In the genomic region with DNA sequence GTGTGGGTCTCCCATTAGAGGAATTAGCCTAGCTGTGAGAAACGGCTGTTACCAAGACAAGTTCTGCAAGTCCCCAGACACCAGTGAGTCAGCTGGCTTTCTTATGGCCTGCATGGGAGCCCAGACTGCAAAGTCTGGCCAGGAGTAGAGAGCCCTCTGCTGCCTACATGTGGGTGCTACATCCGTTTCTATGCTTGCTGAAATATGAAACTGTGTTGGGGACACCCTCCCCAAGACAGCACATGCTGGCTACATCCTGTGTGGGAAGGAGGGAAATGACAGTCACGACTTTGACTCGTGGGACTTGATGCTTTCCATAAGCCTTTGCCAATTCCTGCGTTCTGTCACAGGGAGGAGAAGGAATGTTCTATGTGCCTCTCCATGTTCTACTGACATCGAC, we compare ENCODE assay signal across 9 mouse cellular contexts. TPM values are rescaled to one million over a fixed set of nuclear protein-coding genes. Genes with fewer than 3 reads are reported as not detected.
DNase-seq lines count a peak whose midpoint lies in the region; TF ChIP-seq lines count a peak whose summit lies in the region.
"Had no signal": no experiment of that assay in that cellular context is flagged by ENCODE, and none has a peak within 500 bp of the region (broad histone marks: within the 10 kb centered on the region; RNA-seq: fewer than 3 reads in every experiment).

No protein-coding gene starts in this region.

- no peaks in the 10 kb centered on the region for H3K9me3 ChIP-seq in CH12.LX (replicated peaks; ENCODE audit: low read length)
- H3K9me3 ChIP-seq: neural tube, embryonic 13.5 days had no signal

- H3K4me1 ChIP-seq in CH12.LX (ENCODE audit: control insufficient read depth in 1 of 2, insufficient read depth in 2 of 2): 0 out of 4 replicates have a peak, but pooled peaks cover 0 to 2% of the 10 kb centered on the region in 2 experiments

- H3K36me3 ChIP-seq in CH12.LX (replicated peaks in 1 of 2; ENCODE audit: control insufficient read depth in 1 of 2, insufficient read depth in 1 of 2, low read length in 1 of 2): no peaks in the 10 kb centered on the region
- H3K36me3 ChIP-seq: neural tube, embryonic 13.5 days had no signal

- H3K79me2 ChIP-seq in CH12.LX (replicated peaks; ENCODE audit: control insufficient read depth, extremely low read depth, insufficient read depth, poor library complexity, severe bottlenecking): no peaks in the 10 kb centered on the region

- peak; percentile 88 for DNase-seq in 3T3-L1 (ENCODE audit: low read depth, low spot score)
- DNase-seq in CH12.LX (ENCODE audit: extremely low read depth): peak; percentile 33
- DNase-seq in cerebellum, adult 8-10 months: peak; percentile 72
- DNase-seq in gastrocnemius, adult 8-10 months (ENCODE audit: low spot score in 2 of 2): peak; percentile 11 to 27
- peak; percentile 31 for DNase-seq in kidney, postnatal 14 days
- peak; percentile 13 for DNase-seq in lung, postnatal 36 days
- peak; percentile 45 for DNase-seq in skeletal muscle tissue, adult 2 months (ENCODE audit: low read depth, low spot score)

- dilution Hi-C loops in CH12.LX (cut with MboI; ENCODE audit: extremely low pct_ligation_motif_present, extremely low pct_unique_long_range_greater_than_20kb, low sequenced_read_pairs): no loop called here

- peaks cover 80% of the 10 kb centered on the region for H3K27me3 ChIP-seq in CH12.LX (replicated peaks)
- H3K27me3 ChIP-seq: neural tube, embryonic 13.5 days had no signal

- H3K4me3 ChIP-seq in CH12.LX (replicated peaks in 1 of 3; ENCODE audit: low read depth in 2 of 3, low read length in 2 of 3, poor library complexity in 1 of 3): no peak overlapping the region
- H3K4me3 ChIP-seq: neural tube, embryonic 13.5 days had no signal

- TF ChIP-seq POLR2A in CH12.LX (IDR thresholded peaks at IDR 0.05; ENCODE audit: low read depth, low read length): no peak

- H3K27ac ChIP-seq in CH12.LX (ENCODE audit: insufficient read depth, low read depth): no peak overlapping the region
- H3K27ac ChIP-seq: neural tube, embryonic 13.5 days had no signal

- peak; percentile 50 for TF ChIP-seq RAD21 in CH12.LX (IDR thresholded peaks at IDR 0.05; ENCODE audit: low read depth, low read length)

- TF ChIP-seq EP300 in CH12.LX (IDR thresholded peaks at IDR 0.05; ENCODE audit: low read length): no peak

- in situ Hi-C loops in CH12.LX (cut with MboI; ENCODE audit: low pct_ligation_motif_present, low pct_unique_long_range_greater_than_20kb, low sequenced_read_pairs): no loop called here

- H3K9ac ChIP-seq in CH12.LX (ENCODE audit: insufficient read depth, low read depth): no peak overlapping the region
- H3K9ac ChIP-seq: neural tube, embryonic 13.5 days had no signal

- H3K4me2 ChIP-seq in CH12.LX (ENCODE audit: insufficient read depth, low read depth, poor library complexity, severe bottlenecking): no peak overlapping the region
- H3K4me2 ChIP-seq: neural tube, embryonic 13.5 days had no signal

- peak in 1 of 2 experiments; percentile 70; a peak in 2 of 4 replicates for TF ChIP-seq CTCF in CH12.LX (conservative IDR thresholded peaks at IDR 0.05 in 1 of 2, IDR thresholded peaks at IDR 0.05 in 1 of 2; ENCODE audit: low read depth in 2 of 2, low read length in 2 of 2)

TF ChIP-seq in CH12.LX, 34 proteins besides CTCF, POLR2A, EP300 and RAD21:
- TF ChIP-seq JUN (IDR thresholded peaks at IDR 0.05; ENCODE audit: insufficient read depth, low read depth, low read length) (no peak), SMC3 (IDR thresholded peaks at IDR 0.05; ENCODE audit: low read depth, low read length) (peak; percentile 41)

RNA-seq across cellular contexts. Expression of a gene that starts 45.8 kb away (rescaled TPM):
- total RNA-seq in CH12.LX (2012; rRNA removed) (not detected in 2 replicates), CH12.LX (2014; rRNA removed) (not detected in 2 replicates)
- not detected in 2 replicates for polyA plus RNA-seq in CH12.LX (2012; ENCODE audit: insufficient read length, low read depth)
- not detected for total RNA-seq in gastrocnemius, adult 8-10 months (2022)
- total RNA-seq: gastrocnemius, postnatal 4 days had no signal

Comparison
In these comparisons a context has a peak if more than half of its experiments do, and no peak if none do; other contexts are left out.
1. DNase-seq: peak in every context shown above with its lines; median percentile 88 in 3T3-L1; 72 in cerebellum, adult 8-10 months; 45 in skeletal muscle tissue, adult 2 months; 33 in CH12.LX; 31 in kidney, postnatal 14 days; 19 in gastrocnemius, adult 8-10 months; 13 in lung, postnatal 36 days.